8 mouse cellular contexts compared by ENCODE assay signal in the genomic region with DNA sequence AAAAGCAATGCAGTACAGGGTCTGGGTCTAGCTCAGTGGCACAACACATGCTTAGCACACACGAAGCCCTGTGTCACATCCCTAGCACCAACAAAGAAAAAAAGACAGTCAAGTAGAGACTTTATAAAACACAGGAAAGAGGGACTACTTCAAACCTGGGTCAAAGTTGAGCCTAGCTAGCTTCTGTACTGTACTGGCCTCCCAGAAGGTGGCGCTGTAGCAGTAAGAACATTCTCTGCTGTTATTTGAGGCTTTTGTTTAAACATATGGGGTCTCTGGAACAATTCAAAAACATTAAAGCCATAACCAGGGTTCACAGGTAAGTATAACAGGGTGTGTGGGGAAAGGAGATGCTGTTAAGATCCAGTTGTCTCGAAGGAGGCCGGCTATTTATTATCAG. TPM values are rescaled to one million over a fixed set of nuclear protein-coding genes. Genes with fewer than 3 reads are reported as not detected.
DNase-seq lines count a peak whose midpoint lies in the region; ATAC-seq and TF ChIP-seq lines count a peak whose summit lies in the region.

No protein-coding gene starts in this region.

- peak; percentile 61 for TF ChIP-seq CTCF in heart, postnatal 0 days (IDR thresholded peaks at IDR 0.05; ENCODE audit: low read depth)

- WGBS in heart, postnatal 0 days: 66% methylated on average over 4 of the region's 4 CpGs
- 55% methylated on average over 4 of the region's 4 CpGs for WGBS in heart, embryonic 11.5 days (ENCODE audit: insufficient replicate concordance)
- 58% methylated on average over 4 of the region's 4 CpGs for WGBS in lung, embryonic 15.5 days

- no peak overlapping the region for H3K4me2 ChIP-seq in heart, postnatal 0 days (ENCODE audit: low read depth, low read length)
- no peak overlapping the region for H3K4me2 ChIP-seq in heart, embryonic 11.5 days
- no peak overlapping the region for H3K4me2 ChIP-seq in lung, embryonic 15.5 days

- H3K36me3 ChIP-seq in heart, postnatal 0 days (replicated peaks; ENCODE audit: control insufficient read depth, insufficient read depth, low read length): no peaks in the 10 kb centered on the region
- H3K36me3 ChIP-seq in heart, embryonic 11.5 days (ENCODE audit: control insufficient read depth, insufficient read depth, low read length): no peaks in the 10 kb centered on the region
- 0 out of 2 replicates have a peak, but pooled peaks cover 3% of the 10 kb centered on the region for H3K36me3 ChIP-seq in lung, embryonic 15.5 days

- H3K27me3 ChIP-seq in heart, postnatal 0 days (ENCODE audit: control insufficient read depth, insufficient read depth, low read length): no peaks in the 10 kb centered on the region
- H3K27me3 ChIP-seq in heart, embryonic 11.5 days (ENCODE audit: control insufficient read depth, insufficient read depth, low read length): no peaks in the 10 kb centered on the region
- H3K27me3 ChIP-seq in lung, embryonic 15.5 days: no peaks in the 10 kb centered on the region

- no peak for DNase-seq in heart, postnatal 0 days (ENCODE audit: low spot score)
- DNase-seq in right cerebral cortex, postnatal 4 days: peak; percentile 44
- no peak for DNase-seq in right cerebral cortex, postnatal 25 days
- peak; percentile 35 for DNase-seq in cerebellum, adult 8-10 months
- DNase-seq in left cerebral cortex, adult 8-10 months (ENCODE audit: low spot score in 2 of 2): no peak

- no peaks in the 10 kb centered on the region for H3K4me1 ChIP-seq in heart, postnatal 0 days (ENCODE audit: control insufficient read depth, insufficient read depth)
- H3K4me1 ChIP-seq in heart, embryonic 11.5 days (ENCODE audit: control insufficient read depth, insufficient read depth, low read length): peaks cover 47% of the 10 kb centered on the region
- peaks cover 40% of the 10 kb centered on the region for H3K4me1 ChIP-seq in lung, embryonic 15.5 days

- no peak overlapping the region for H3K27ac ChIP-seq in heart, postnatal 0 days (ENCODE audit: low read depth)
- H3K27ac ChIP-seq in heart, embryonic 11.5 days (ENCODE audit: low read depth, low read length): no peak overlapping the region
- peak overlapping the region; percentile 79 for H3K27ac ChIP-seq in lung, embryonic 15.5 days

- no peak overlapping the region for H3K9ac ChIP-seq in heart, postnatal 0 days (replicated peaks; ENCODE audit: low read depth, low read length)
- H3K9ac ChIP-seq in heart, embryonic 11.5 days (ENCODE audit: low read depth, low read length): no peak overlapping the region
- no peak overlapping the region for H3K9ac ChIP-seq in lung, embryonic 15.5 days

- TF ChIP-seq EP300 in heart, postnatal 0 days (IDR thresholded peaks at IDR 0.05; ENCODE audit: low read depth): no peak

- H3K4me3 ChIP-seq in heart, postnatal 0 days (ENCODE audit: low read depth, low read length): no peak overlapping the region
- H3K4me3 ChIP-seq in heart, embryonic 11.5 days (ENCODE audit: low read depth, low read length): no peak overlapping the region
- no peak overlapping the region for H3K4me3 ChIP-seq in lung, embryonic 15.5 days

- H3K9me3 ChIP-seq in heart, postnatal 0 days (replicated peaks; ENCODE audit: control insufficient read depth, low read length): no peaks in the 10 kb centered on the region
- H3K9me3 ChIP-seq in heart, embryonic 11.5 days (replicated peaks; ENCODE audit: control insufficient read depth, low read length): no peaks in the 10 kb centered on the region
- no peaks in the 10 kb centered on the region for H3K9me3 ChIP-seq in lung, embryonic 15.5 days

- no peak for ATAC-seq in heart, postnatal 0 days (ENCODE audit: insufficient read depth, low read depth)
- no peak for ATAC-seq in heart, embryonic 11.5 days (replicated peaks; ENCODE audit: insufficient number of reproducible peaks, low FRiP score, low TSS enrichment)
- ATAC-seq in lung, embryonic 15.5 days (ENCODE audit: borderline replicate concordance, extremely low read depth, low FRiP score, low TSS enrichment): no peak
- no peak for ATAC-seq in activated CD4-positive, CD25-positive, alpha-beta regulatory T cell, adult 4 months

RNA-seq across cellular contexts. Expression of gene Tgfb3, which starts 54.4 kb away (rescaled TPM):
- 14.2 and 21.9 TPM in 2 replicates for total RNA-seq in heart, postnatal 0 days (2014; rRNA removed; ENCODE audit: low replicate concordance)
- polyA plus RNA-seq in heart, postnatal 0 days (2015; fragmentation: Nextera tagmentation; extraction: Ambion mirVana): 12.1 and 12.7 TPM in 2 replicates
- polyA plus RNA-seq in heart, embryonic 11.5 days (2014; fragmentation: Nextera tagmentation; extraction: Ambion mirVana): 9.2 and 11.8 TPM in 2 replicates
- polyA plus RNA-seq in lung, embryonic 15.5 days (2015; fragmentation: Nextera tagmentation; extraction: Ambion mirVana): 51.1 and 51.8 TPM in 2 replicates
- total RNA-seq in left cerebral cortex, adult 8-10 months (2022): 10 to 100 TPM; 13.9 to 14.8 (median 14.2) TPM
- 1 to 10 TPM; 1.2 TPM for polyA plus RNA-seq in activated CD4-positive, CD25-positive, alpha-beta regulatory T cell, adult 4 months (2017; shearing (Covaris generic))

RNA-seq across cellular contexts. Expression of gene Ift43, which starts 57.9 kb away (rescaled TPM):
- 10.8 and 65.6 TPM in 2 replicates for total RNA-seq in heart, postnatal 0 days (2014; rRNA removed; ENCODE audit: low replicate concordance)
- polyA plus RNA-seq in heart, postnatal 0 days (2015; fragmentation: Nextera tagmentation; extraction: Ambion mirVana): 101 and 102 TPM in 2 replicates
- polyA plus RNA-seq in heart, embryonic 11.5 days (2014; fragmentation: Nextera tagmentation; extraction: Ambion mirVana): 113 and 124 TPM in 2 replicates
- polyA plus RNA-seq in lung, embryonic 15.5 days (2015; fragmentation: Nextera tagmentation; extraction: Ambion mirVana): 93.8 and 96.6 TPM in 2 replicates
- 10 to 100 TPM; 13.8 to 16.1 (median 15.1) TPM for total RNA-seq in left cerebral cortex, adult 8-10 months (2022)
- 1 to 10 TPM; 3.3 to 7.1 TPM for polyA plus RNA-seq in activated CD4-positive, CD25-positive, alpha-beta regulatory T cell, adult 4 months (2017; shearing (Covaris generic))

Comparison
In these comparisons a context has a peak if more than half of its experiments do, and no peak if none do; other contexts are left out.
1. DNase-seq: peak in right cerebral cortex, postnatal 4 days (single experiment) and cerebellum, adult 8-10 months (single experiment); none in heart, postnatal 0 days (single experiment), right cerebral cortex, postnatal 25 days (single experiment) and left cerebral cortex, adult 8-10 months (0 of 2).
2. RNA of gene Ift43, which starts 57.9 kb away (polyA plus RNA-seq): 113 to 124 TPM in heart, embryonic 11.5 days, 101 to 102 TPM in heart, postnatal 0 days and 93.8 to 96.6 TPM in lung, embryonic 15.5 days; 3.3 to 7.1 TPM in activated CD4-positive, CD25-positive, alpha-beta regulatory T cell, adult 4 months; every median in the first group is over 10 times any median in the second.